Mouse (Mus musculus) embryonic facial prominence, embryonic 11.5 days (tissue): ENCODE data around the gene Olfr1410. TPM values are rescaled to one million over a fixed set of nuclear protein-coding genes. Genes with fewer than 3 reads are reported as not detected.

Source experiments
- ATAC-seq: fragments of 200-750 bp; cut with Nextera tagmentation; replicated peaks from 2 replicates; pipeline ENCODE4 v1.8.0; 2017; ENCODE audit warnings: low read depth; ENCODE audit not compliant: insufficient number of reproducible peaks, low FRiP score, low TSS enrichment
- DNase-seq: peaks from one replicate; pipeline ENCODE4 v3.0.0-alpha.2; 2015; ENCODE audit warnings: low spot score
- H3K27ac ChIP-seq: fragments of 300-500 bp; sonication (generic); replicated peaks from 2 replicates; pipeline ENCODE4 v1.5.1; 2014; ENCODE audit warnings: mild to moderate bottlenecking, low read depth, low read length, control low read depth
- H3K27me3 ChIP-seq: fragments of 300-500 bp; sonication (generic); 2 replicates; pipeline ENCODE4 v1.6.1; 2014; ENCODE audit warnings: mild to moderate bottlenecking, low read length, moderate library complexity, mixed read lengths; ENCODE audit not compliant: control insufficient read depth, insufficient read depth
- H3K36me3 ChIP-seq: fragments of 300-500 bp; sonication (generic); replicated peaks from 2 replicates; pipeline ENCODE4 v1.6.1; 2014; ENCODE audit warnings: low read depth, mild to moderate bottlenecking, low read length, moderate library complexity, mixed read lengths; ENCODE audit not compliant: control insufficient read depth, insufficient read depth
- H3K4me1 ChIP-seq: fragments of 300-500 bp; sonication (generic); 2 replicates; pipeline ENCODE4 v1.6.1; 2014; ENCODE audit warnings: low read length, mixed read lengths; ENCODE audit not compliant: control insufficient read depth, insufficient read depth
- H3K4me2 ChIP-seq: fragments of 300-500 bp; sonication (generic); 2 replicates; pipeline ENCODE4 v1.6.1; 2014; ENCODE audit warnings: low read depth, mild to moderate bottlenecking, control low read depth, low read length, moderate library complexity
- H3K4me3 ChIP-seq: fragments of 300-500 bp; sonication (generic); 2 replicates; pipeline ENCODE4 v1.5.1; 2014; ENCODE audit warnings: low read depth, low read length, control low read depth
- H3K9ac ChIP-seq: fragments of 300-500 bp; sonication (generic); replicated peaks from 2 replicates; pipeline ENCODE4 v1.6.1; 2014; ENCODE audit warnings: mild to moderate bottlenecking, control low read depth, low read length
- H3K9me3 ChIP-seq: fragments of 300-500 bp; sonication (generic); replicated peaks from 2 replicates; pipeline ENCODE4 v1.6.1; 2016; ENCODE audit warnings: mild to moderate bottlenecking, low read length, inconsistent platforms, mixed read lengths; ENCODE audit not compliant: control insufficient read depth
- WGBS: fragments of 180-500 bp; shearing (Covaris S2); extraction: QIAGEN DNeasy Blood & Tissue Kit; methylation state at CpG from one replicate; pipeline ENCODE4 v1.1.7; 2014; 5-methylcytosine and 5-hydroxymethylcytosine counted together
- polyA plus RNA-seq: library from polyadenylated mRNA; unstranded; fragments of >200 nt; fragmentation: Nextera tagmentation; extraction: Ambion mirVana; gene quantifications from 2 replicates; pipeline ENCODE4 v1.2.1, GENCODE M21; 2014

The Olfr1410 gene
- polyA plus RNA-seq, 1 experiment from 2014 or later: not detected

DNA sequence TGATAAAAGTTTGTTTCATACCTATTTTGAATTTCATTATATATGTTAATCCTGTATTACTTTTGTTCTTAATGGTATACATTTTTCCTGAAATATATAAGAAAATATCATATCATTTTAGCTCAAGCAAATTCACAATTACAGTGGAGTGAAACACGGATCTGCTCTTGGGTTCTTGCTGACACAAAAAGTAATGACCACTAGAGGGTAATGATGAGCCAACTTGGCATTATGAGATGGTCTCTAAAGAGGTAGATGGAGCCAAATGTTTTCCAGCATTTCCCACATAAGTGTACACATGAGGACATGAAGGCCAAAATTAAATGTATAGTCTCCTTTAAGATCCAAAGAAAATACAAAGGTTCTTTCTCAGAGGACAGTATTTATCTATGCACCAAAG lies 8.9 kb downstream of the Olfr1410 start:
- Histone ChIP-seq H3K9me3 (no peaks in the 10 kb centered on the region), H3K4me3 (no peak overlapping the region), H3K36me3 (no peaks in the 10 kb centered on the region), H3K27me3 (no peaks in the 10 kb centered on the region), H3K27ac (no peak overlapping the region), H3K9ac (no peak overlapping the region), H3K4me2 (no peak overlapping the region), H3K4me1 (no peaks in the 10 kb centered on the region)
- 9% methylated on average over 1 of the region's 1 CpGs for WGBS
- peak; percentile 30 for DNase-seq
- no peak for ATAC-seq

GRCm38 (mm10) chr1:92616046-92616445 lies 10.5 kb downstream of the Olfr1410 start:
- 72% methylated on average over 1 of the region's 1 CpGs for WGBS

GRCm38 (mm10) chr1:92617488-92617887 lies 11.9 kb downstream of the Olfr1410 start, which contains the start of gene Olfr12:
Gene Olfr12, plus strand, starts transcription at chr1:92617788.
- Histone ChIP-seq H3K36me3 (no peaks in the 10 kb centered on the region), H3K9me3 (no peaks in the 10 kb centered on the region), H3K27ac (no peak within 1 kb of the TSS), H3K4me1 (no peaks in the 10 kb centered on the region), H3K9ac (no peak within 1 kb of the TSS), H3K4me3 (no peak within 1 kb of the TSS), H3K4me2 (no peak within 1 kb of the TSS), H3K27me3 (no peaks in the 10 kb centered on the region)
- no peak for ATAC-seq
- no peak for DNase-seq
- 68% methylated on average over 2 of the region's 2 CpGs for WGBS

More at GRCm38 (mm10) chr1:92616046-92616445, 10.5 kb downstream of the Olfr1410 start:
- DNase-seq: no peak
- Histone ChIP-seq H3K4me3 (no peak overlapping the region), H3K27ac (no peak overlapping the region), H3K4me2 (no peak overlapping the region), H3K4me1 (no peaks in the 10 kb centered on the region), H3K9ac (no peak overlapping the region), H3K9me3 (no peaks in the 10 kb centered on the region), H3K27me3 (no peaks in the 10 kb centered on the region), H3K36me3 (no peaks in the 10 kb centered on the region)
- no peak for ATAC-seq

DNA sequence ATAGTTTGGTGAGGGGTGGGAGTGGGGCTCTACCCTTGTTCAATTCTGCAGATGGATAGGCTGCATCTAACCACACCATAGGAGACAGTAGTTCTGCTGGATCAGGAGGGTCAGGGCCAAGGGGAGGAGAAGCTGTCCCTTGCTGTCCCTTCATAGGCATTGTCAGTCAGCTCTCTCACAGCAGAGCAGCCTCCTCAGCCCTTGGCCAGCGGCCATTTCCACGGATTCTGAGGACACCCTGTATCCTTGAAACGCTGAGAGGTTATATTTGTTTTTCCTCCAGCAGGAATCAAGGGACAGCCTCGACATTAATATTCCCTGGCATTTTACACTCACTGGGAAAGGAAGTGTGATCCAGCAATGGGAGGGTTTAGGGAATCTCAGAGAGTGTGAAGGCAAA lies 12.8 kb downstream of the Olfr1410 start:
- H3K36me3 ChIP-seq: no peaks in the 10 kb centered on the region
- no peak overlapping the region for H3K27ac ChIP-seq
- no peaks in the 10 kb centered on the region for H3K4me1 ChIP-seq
- H3K27me3 ChIP-seq: no peaks in the 10 kb centered on the region
- 81% methylated on average over 4 of the region's 4 CpGs for WGBS
- H3K9me3 ChIP-seq: no peaks in the 10 kb centered on the region
- no peak overlapping the region for H3K9ac ChIP-seq
- no peak overlapping the region for H3K4me3 ChIP-seq
- DNase-seq: no peak
- no peak overlapping the region for H3K4me2 ChIP-seq
- ATAC-seq: no peak

DNA sequence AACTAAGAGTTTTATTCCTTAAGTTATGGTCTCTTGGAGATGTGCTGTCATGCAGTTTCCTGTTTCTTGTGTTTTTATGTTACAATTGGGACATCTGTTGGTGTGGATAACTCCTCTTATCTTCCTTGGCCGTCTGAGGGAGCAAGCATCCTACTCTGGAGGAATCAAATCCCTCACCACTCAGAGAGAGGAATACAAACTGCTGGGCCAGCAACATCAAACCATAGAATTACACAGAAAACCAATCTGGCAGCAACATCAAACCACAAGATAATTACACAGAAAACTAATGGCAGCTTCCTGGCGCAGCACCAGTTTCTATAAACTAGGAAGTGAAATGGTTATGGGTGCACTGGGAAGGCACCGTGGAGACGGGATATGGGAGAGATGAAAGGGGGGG lies 22.6 kb downstream of the Olfr1410 start:
- Histone ChIP-seq H3K4me3 (no peak overlapping the region), H3K4me2 (no peak overlapping the region), H3K9me3 (no peaks in the 10 kb centered on the region), H3K4me1 (no peaks in the 10 kb centered on the region), H3K9ac (no peak overlapping the region), H3K36me3 (no peaks in the 10 kb centered on the region), H3K27me3 (no peaks in the 10 kb centered on the region), H3K27ac (no peak overlapping the region)
- DNase-seq: no peak
- no peak for ATAC-seq
- WGBS: 77% methylated on average over 4 of the region's 4 CpGs

- WGBS: 76% methylated on average over 5 of the region's 5 CpGs
- Histone ChIP-seq H3K36me3 (no peaks in the 10 kb centered on the region; the same call in 1 of the 2 replicates), H3K9ac (no peak overlapping the region), H3K27ac (no peak overlapping the region), H3K27me3 (no peaks in the 10 kb centered on the region), H3K4me3 (no peak overlapping the region), H3K4me2 (no peak overlapping the region), H3K4me1 (no peaks in the 10 kb centered on the region), H3K9me3 (no peaks in the 10 kb centered on the region)
- no peak for ATAC-seq
- DNase-seq: no peak
Measured at GRCm38 (mm10) chr1:92632196-92632595, 26.6 kb downstream of the Olfr1410 start.

- H3K27me3 ChIP-seq: no peaks in the 10 kb centered on the region
- H3K4me3 ChIP-seq: no peak overlapping the region
- H3K9me3 ChIP-seq: no peaks in the 10 kb centered on the region
- no peak for DNase-seq
- no peak for ATAC-seq
- H3K27ac ChIP-seq: no peak overlapping the region
- H3K36me3 ChIP-seq: no peaks in the 10 kb centered on the region; the same call in 1 of the 2 replicates
- WGBS: 72% methylated on average over 6 of the region's 6 CpGs
- H3K4me1 ChIP-seq: no peaks in the 10 kb centered on the region
- no peak overlapping the region for H3K9ac ChIP-seq
- no peak overlapping the region for H3K4me2 ChIP-seq
Measured at GRCm38 (mm10) chr1:92632948-92633347, 27.4 kb downstream of the Olfr1410 start.

- Histone ChIP-seq H3K9ac (no peak overlapping the region), H3K27ac (no peak overlapping the region), H3K4me3 (no peak overlapping the region), H3K36me3 (no peaks in the 10 kb centered on the region; the same call in 1 of the 2 replicates), H3K4me2 (no peak overlapping the region), H3K27me3 (no peaks in the 10 kb centered on the region), H3K9me3 (no peaks in the 10 kb centered on the region), H3K4me1 (no peaks in the 10 kb centered on the region)
- ATAC-seq: no peak
- 87% methylated on average over 8 of the region's 8 CpGs for WGBS
- no peak for DNase-seq
Measured at GRCm38 (mm10) chr1:92633726-92634125, 28.1 kb downstream of the Olfr1410 start.
